Mouse (Mus musculus) forebrain, embryonic 14.5 days (tissue): ENCODE measurements around the gene Rbm18. TPM values are rescaled to one million over a fixed set of nuclear protein-coding genes. Genes with fewer than 3 reads are reported as not detected.
"Not testable (repeated sequence)": the region's sequence is repeated elsewhere in the genome, so short reads cannot be mapped to it uniquely, and the experiment has no call there.

ENCODE experiments used
- ATAC-seq: fragments of 200-750 bp; cut with Nextera tagmentation; 2 replicates; pipeline ENCODE4 v1.8.0; 2017; ENCODE audit warnings: mild to moderate bottlenecking, moderate library complexity
- DNase-seq: peaks from one replicate; pipeline ENCODE4 v3.0.0-alpha.2; 2015; ENCODE audit warnings: low spot score
- H3K27ac ChIP-seq: fragments of 300-500 bp; sonication (generic); 2 replicates; pipeline ENCODE4 v1.5.1; 2014; ENCODE audit warnings: low read depth, mild to moderate bottlenecking, control low read depth, low read length, moderate library complexity
- H3K27me3 ChIP-seq: fragments of 300-500 bp; sonication (generic); replicated peaks from 2 replicates; pipeline ENCODE4 v1.6.1; 2014; ENCODE audit warnings: low read length, control low read depth, mixed read lengths; ENCODE audit not compliant: control insufficient read depth, insufficient read depth
- H3K36me3 ChIP-seq: fragments of 300-500 bp; sonication (generic); 2 replicates; pipeline ENCODE4 v1.6.1; 2014; ENCODE audit warnings: low read length, control low read depth; ENCODE audit not compliant: control insufficient read depth, insufficient read depth
- H3K4me1 ChIP-seq: fragments of 300-500 bp; sonication (generic); 2 replicates; pipeline ENCODE4 v1.6.1; 2014; ENCODE audit warnings: antibody characterized with exemption, low read length, control low read depth; ENCODE audit not compliant: control insufficient read depth, insufficient read depth
- H3K4me2 ChIP-seq: fragments of 300-500 bp; sonication (generic); 2 replicates; pipeline ENCODE4 v1.6.1; 2014; ENCODE audit warnings: mild to moderate bottlenecking, control low read depth, low read length
- H3K4me3 ChIP-seq: fragments of 300-500 bp; sonication (generic); 2 replicates; pipeline ENCODE4 v1.5.1; 2014; ENCODE audit warnings: low read depth, low read length, control low read depth
- H3K9ac ChIP-seq: fragments of 300-500 bp; sonication (generic); 2 replicates; pipeline ENCODE4 v1.6.1; 2014; ENCODE audit warnings: mild to moderate bottlenecking, low read length, control low read depth, moderate library complexity
- H3K9me3 ChIP-seq: fragments of 300-500 bp; sonication (generic); replicated peaks from 2 replicates; pipeline ENCODE4 v1.6.1; 2016; ENCODE audit warnings: low read length, control low read depth, mixed read lengths; ENCODE audit not compliant: control insufficient read depth
- WGBS: fragments of 180-500 bp; shearing (Covaris S2); extraction: QIAGEN DNeasy Blood & Tissue Kit; methylation state at CpG from one replicate; pipeline ENCODE4 v1.1.7; 2014; 5-methylcytosine and 5-hydroxymethylcytosine counted together
- polyA plus RNA-seq: library from polyadenylated mRNA; unstranded; fragments of >200 nt; fragmentation: Nextera tagmentation; extraction: Ambion mirVana; gene quantifications from 2 replicates; pipeline ENCODE4 v1.2.1, GENCODE M21; 2014

The Rbm18 gene
- polyA plus RNA-seq, 1 experiment from 2014 or later, result 166 TPM

GRCm38 (mm10) chr2:36167990-36168618 lies 31.5 kb upstream of the Rbm18 start:
- no peak overlapping the region for H3K9ac ChIP-seq
- no peak overlapping the region for H3K27ac ChIP-seq
- H3K9me3 ChIP-seq, result no peaks in the 10 kb centered on the region
- 79% methylated on average over 1 of the region's 1 CpGs for WGBS
- H3K4me2 ChIP-seq, result no peak overlapping the region
- H3K4me3 ChIP-seq, result no peak overlapping the region
- no peak for ATAC-seq
- H3K27me3 ChIP-seq, result no peaks in the 10 kb centered on the region
- no peaks in the 10 kb centered on the region for H3K36me3 ChIP-seq
- DNase-seq, result no peak
- peaks cover 6% of the 10 kb centered on the region; the same call in 1 of the 2 replicates for H3K4me1 ChIP-seq

DNA sequence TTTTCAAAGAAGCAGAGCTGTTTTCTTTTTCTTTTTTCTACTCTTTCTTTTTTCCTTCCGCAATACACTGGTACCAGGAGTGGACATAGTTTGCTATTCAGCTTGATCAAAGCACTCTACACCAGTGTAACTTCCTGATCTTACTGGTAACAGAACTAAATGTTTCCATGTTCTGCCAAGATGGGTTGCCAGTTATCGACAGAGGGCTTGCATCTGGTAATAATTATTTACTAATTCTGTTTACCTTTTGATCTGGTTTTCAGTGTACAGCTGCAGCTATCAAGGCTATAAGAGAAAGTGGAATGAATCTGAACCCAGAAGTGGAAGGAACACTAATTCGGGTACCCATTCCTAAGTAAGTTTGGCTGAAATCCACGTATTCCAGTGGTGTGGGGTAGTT lies 22.8 kb upstream of the Rbm18 start:
- Histone ChIP-seq H3K9ac (no peak overlapping the region), H3K27ac (no peak overlapping the region), H3K4me2 (no peak overlapping the region), H3K27me3 (no peaks in the 10 kb centered on the region), H3K36me3 (peaks cover 33% of the 10 kb centered on the region), H3K4me3 (no peak overlapping the region), H3K4me1 (no peaks in the 10 kb centered on the region), H3K9me3 (no peaks in the 10 kb centered on the region)
- no peak for DNase-seq
- WGBS, result 89% methylated on average over 4 of the region's 4 CpGs
- ATAC-seq, result no peak

GRCm38 (mm10) chr2:36157461-36157860 lies 20.9 kb upstream of the Rbm18 start:
- no peak overlapping the region for H3K4me2 ChIP-seq
- ATAC-seq (no peak), DNase-seq (no peak)
- no peak overlapping the region for H3K27ac ChIP-seq
- 97% methylated on average over 1 of the region's 1 CpGs for WGBS
- H3K27me3 ChIP-seq, result no peaks in the 10 kb centered on the region
- H3K9me3 ChIP-seq, result no peaks in the 10 kb centered on the region
- H3K4me1 ChIP-seq, result no peaks in the 10 kb centered on the region
- H3K9ac ChIP-seq, result no peak overlapping the region
- H3K4me3 ChIP-seq, result no peak overlapping the region
- H3K36me3 ChIP-seq, result peaks cover 37% of the 10 kb centered on the region

DNA sequence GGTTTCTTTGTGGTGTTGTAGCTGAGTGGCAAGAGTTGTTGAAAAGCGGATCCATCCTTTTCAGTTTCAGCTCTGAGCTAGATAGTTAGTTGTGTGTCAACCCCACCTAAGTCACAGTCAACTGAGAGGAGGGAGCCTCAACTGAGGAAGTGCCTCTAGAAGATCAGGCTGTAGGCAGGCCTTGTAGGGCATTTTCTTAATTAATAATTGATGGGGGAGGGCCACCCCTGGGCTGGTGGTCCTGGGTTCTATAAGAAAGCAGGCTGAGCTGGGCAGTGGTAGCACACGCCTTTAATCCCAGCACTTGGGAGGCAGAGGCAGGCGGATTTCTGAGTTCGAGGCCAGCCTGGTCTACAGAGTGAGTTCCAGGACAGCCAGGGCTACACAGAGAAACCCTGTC lies 15.8 kb upstream of the Rbm18 start:
- ATAC-seq, result not testable (repeated sequence)

DNA sequence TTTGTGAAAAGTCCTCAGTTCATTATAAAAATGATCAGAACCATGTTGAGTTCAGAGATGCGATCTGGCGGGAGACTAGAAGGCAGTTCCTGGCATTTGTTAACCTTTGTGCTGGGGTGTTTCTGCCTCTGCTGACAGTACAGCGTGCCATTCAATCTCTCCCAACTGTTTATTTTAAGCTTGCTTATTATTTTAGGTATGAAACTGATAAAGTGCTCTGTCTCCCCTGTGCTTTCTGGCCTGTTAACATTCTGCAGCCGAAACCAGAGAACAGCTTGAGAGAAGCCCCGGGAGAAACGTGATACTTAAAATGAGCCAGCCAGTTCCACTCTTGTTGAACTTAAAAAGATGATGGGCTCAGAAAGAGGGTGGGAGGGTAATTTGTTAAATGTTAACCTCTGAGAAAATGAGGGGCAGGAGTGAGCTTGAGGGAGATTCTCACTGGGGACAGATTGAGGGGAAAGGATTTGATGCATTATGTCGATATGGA lies 12.3 kb upstream of the Rbm18 start:
- Histone ChIP-seq H3K9me3 (no peaks in the 10 kb centered on the region), H3K4me3 (no peak overlapping the region), H3K27ac (no peak overlapping the region), H3K9ac (no peak overlapping the region), H3K4me1 (no peaks in the 10 kb centered on the region), H3K4me2 (no peak overlapping the region), H3K27me3 (no peaks in the 10 kb centered on the region), H3K36me3 (peaks cover 22% of the 10 kb centered on the region)
- ATAC-seq (no peak), DNase-seq (no peak)
- 94% methylated on average over 7 of the region's 7 CpGs for WGBS

More for the DNA sequence above, 15.8 kb upstream of the Rbm18 start:
- whole genome bisulfite sequencing, result 95% methylated on average over 4 of the region's 4 CpGs
- H3K4me3 ChIP-seq, DNase-seq, H3K9ac ChIP-seq, H3K27me3 ChIP-seq, H3K27ac ChIP-seq, H3K9me3 ChIP-seq, H3K4me1 ChIP-seq, H3K4me2 ChIP-seq: not testable (repeated sequence)
- peaks cover 38% of the 10 kb centered on the region for H3K36me3 ChIP-seq

DNA sequence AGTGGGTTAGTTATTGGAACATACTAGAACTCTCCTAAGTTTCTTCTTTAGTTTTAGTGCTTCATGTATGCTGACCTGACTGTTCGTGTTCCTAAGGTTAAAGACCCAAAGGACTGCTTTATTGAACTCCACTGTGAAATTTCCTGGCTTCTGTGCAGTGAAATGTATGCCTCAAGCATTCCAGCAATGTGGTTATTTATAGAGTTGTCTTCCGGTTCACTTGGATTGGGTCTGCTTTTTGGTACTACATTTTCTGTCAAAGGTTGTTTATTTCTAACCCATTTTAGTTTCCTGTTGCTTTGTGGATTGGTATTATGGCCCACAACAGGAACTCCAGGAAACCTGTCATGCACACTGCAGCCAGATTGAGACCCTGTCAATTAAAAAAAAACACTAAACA lies 2.5 kb upstream of the Rbm18 start:
- Histone ChIP-seq H3K27me3 (no peaks in the 10 kb centered on the region), H3K4me2 (no peak overlapping the region), H3K9me3 (no peaks in the 10 kb centered on the region), H3K9ac (no peak overlapping the region), H3K36me3 (peaks cover 16% of the 10 kb centered on the region; the same call in 1 of the 2 replicates), H3K4me3 (no peak overlapping the region), H3K4me1 (peaks cover 13% of the 10 kb centered on the region), H3K27ac (no peak overlapping the region)
- WGBS, result 84% methylated on average over 2 of the region's 2 CpGs
- no peak for DNase-seq
- ATAC-seq, result no peak

DNA sequence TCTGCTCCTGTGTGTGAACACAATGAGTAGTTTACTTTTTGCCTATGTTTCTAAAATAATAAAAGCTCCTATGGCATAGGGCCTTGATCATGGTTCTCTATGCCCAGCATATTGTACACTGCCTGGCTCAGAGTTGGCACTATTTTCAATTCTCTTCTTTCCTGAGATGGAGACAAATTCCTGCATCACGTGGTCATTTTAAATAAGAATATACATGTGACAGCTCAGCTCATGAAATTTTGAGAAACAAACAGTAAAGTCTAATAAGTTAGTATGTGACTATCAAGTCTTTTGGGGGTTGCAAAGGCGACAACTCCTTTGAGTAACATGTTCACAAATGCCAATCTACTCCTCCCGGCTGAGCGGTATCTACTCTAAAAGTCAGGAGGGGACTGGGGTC lies 686 bp downstream of the Rbm18 start:
- under 1% methylated on average over 4 of the region's 4 CpGs for WGBS
- Histone ChIP-seq H3K4me1 (peaks cover 13% of the 10 kb centered on the region), H3K9ac (peak overlapping the region; percentile 85), H3K27ac (peak overlapping the region; percentile 71; the same call in 1 of the 2 replicates), H3K36me3 (peaks cover 34% of the 10 kb centered on the region), H3K27me3 (no peaks in the 10 kb centered on the region), H3K4me2 (peak overlapping the region; percentile 59), H3K9me3 (no peaks in the 10 kb centered on the region), H3K4me3 (peak overlapping the region; percentile 80)
- DNase-seq (no peak), ATAC-seq (0 out of 2 replicates have a peak, but pooled peaks have one; percentile 0)

DNA sequence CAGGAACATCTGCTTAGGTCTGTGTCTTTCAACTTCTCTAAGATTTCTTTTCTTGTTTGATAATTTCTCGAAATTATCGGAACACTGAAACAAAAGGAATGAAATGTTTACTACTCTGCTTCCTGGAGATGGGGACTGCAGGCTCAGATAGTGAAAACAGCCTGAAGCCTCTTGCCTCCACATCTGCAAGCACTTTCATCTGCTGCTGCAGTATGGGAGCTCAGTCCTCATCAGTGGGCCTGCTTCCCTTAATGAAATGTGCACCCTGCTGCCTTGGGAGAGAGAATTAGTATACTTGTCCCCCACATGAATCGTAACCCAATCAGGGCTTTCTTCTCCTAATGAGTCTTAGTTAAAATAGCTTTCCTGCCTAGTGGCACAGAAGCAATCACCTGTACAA lies 7.5 kb downstream of the Rbm18 start:
- DNase-seq (no peak), ATAC-seq (no peak)
- H3K4me2 ChIP-seq, result no peak overlapping the region
- no peaks in the 10 kb centered on the region for H3K9me3 ChIP-seq
- H3K36me3 ChIP-seq, result peaks cover 82% of the 10 kb centered on the region
- 75% methylated on average over 3 of the region's 3 CpGs for WGBS
- no peak overlapping the region for H3K27ac ChIP-seq
- H3K9ac ChIP-seq, result no peak overlapping the region
- no peak overlapping the region for H3K4me3 ChIP-seq
- no peaks in the 10 kb centered on the region for H3K27me3 ChIP-seq
- no peaks in the 10 kb centered on the region for H3K4me1 ChIP-seq

GRCm38 (mm10) chr2:36127973-36128372 lies 8.6 kb downstream of the Rbm18 start:
- Histone ChIP-seq H3K4me1 (no peaks in the 10 kb centered on the region), H3K4me2 (no peak overlapping the region), H3K27ac (no peak overlapping the region), H3K9ac (no peak overlapping the region), H3K27me3 (no peaks in the 10 kb centered on the region), H3K4me3 (no peak overlapping the region), H3K36me3 (peaks cover 81% of the 10 kb centered on the region), H3K9me3 (no peaks in the 10 kb centered on the region)
- no peak for DNase-seq
- ATAC-seq, result no peak
- 85% methylated on average over 4 of the region's 4 CpGs for WGBS
